Mouse (Mus musculus): ENCODE measurements at regions not wholly inside any gene's neighbourhood (a gene's known extent, or its start where the extent isn't known, plus 50 kb on each side); places are given as distances from the start of the nearest gene placed in this dataset.

- DNase-seq (ENCODE audit: low spot score in 2 of 2) = no peak
Observed at GRCm38 (mm10) chr10:126646587-126646986, 254.6 kb downstream of the Atp23 start.

GRCm38 (mm10) chr10:126641792-126642289 is 259.3 kb downstream of the Atp23 start:
- DNase-seq (ENCODE audit: low spot score in 2 of 2) = no peak

GRCm38 (mm10) chr10:126634731-126635130 is 266.4 kb downstream of the Atp23 start:
- no peak for DNase-seq (ENCODE audit: low spot score in 2 of 2)

- DNase-seq (ENCODE audit: low spot score in 2 of 2) = no peak
Observed at GRCm38 (mm10) chr10:126628057-126628456, 273.1 kb downstream of the Atp23 start.

GRCm38 (mm10) chr10:126625466-126625865 is 275.7 kb downstream of the Atp23 start:
- DNase-seq (ENCODE audit: low spot score in 2 of 2) = no peak

GRCm38 (mm10) chr10:126620802-126621201 is 280.4 kb downstream of the Atp23 start:
- no peak for DNase-seq (ENCODE audit: low spot score in 2 of 2)

GRCm38 (mm10) chr10:126619970-126620369 is 281.2 kb downstream of the Atp23 start:
- DNase-seq (ENCODE audit: low spot score in 2 of 2) = no peak

- no peak for DNase-seq (ENCODE audit: low spot score in 2 of 2)
Observed at GRCm38 (mm10) chr10:126612226-126612625, 288.9 kb downstream of the Atp23 start.

GRCm38 (mm10) chr10:126610506-126610905 is 290.6 kb downstream of the Atp23 start:
- no peak for DNase-seq (ENCODE audit: low spot score in 2 of 2)

GRCm38 (mm10) chr10:126599686-126600085 is 301.5 kb downstream of the Atp23 start:
- DNase-seq (ENCODE audit: low spot score in 2 of 2) = no peak

- no peak for DNase-seq (ENCODE audit: low spot score in 2 of 2)
Observed at GRCm38 (mm10) chr10:126568155-126568554, 333.0 kb downstream of the Atp23 start.

- DNase-seq (ENCODE audit: low spot score in 2 of 2) = no peak
Observed at GRCm38 (mm10) chr10:126565326-126565725, 335.8 kb downstream of the Atp23 start.

- DNase-seq (ENCODE audit: low spot score in 2 of 2) = peak in 1 of 2 experiments; percentile 14
Observed at GRCm38 (mm10) chr10:126555080-126555479, 346.1 kb downstream of the Atp23 start.

GRCm38 (mm10) chr10:126531950-126532349 is 369.2 kb downstream of the Atp23 start:
- DNase-seq (ENCODE audit: low spot score in 2 of 2) = no peak

GRCm38 (mm10) chr10:126531368-126531767 is 369.8 kb downstream of the Atp23 start:
- DNase-seq (ENCODE audit: low spot score in 2 of 2) = no peak

GRCm38 (mm10) chr10:126528801-126529200 is 372.4 kb downstream of the Atp23 start:
- no peak for DNase-seq (ENCODE audit: low spot score in 2 of 2)

GRCm38 (mm10) chr10:126526186-126526585 is 375.0 kb downstream of the Atp23 start:
- DNase-seq (ENCODE audit: low spot score in 2 of 2) = no peak

GRCm38 (mm10) chr10:126521836-126522815 is 379.0 kb downstream of the Atp23 start:
- DNase-seq (ENCODE audit: low spot score in 2 of 2) = no peak

- DNase-seq (ENCODE audit: low spot score in 2 of 2) = no peak
Observed at GRCm38 (mm10) chr10:126520973-126521372, 380.2 kb downstream of the Atp23 start.

- no peak for DNase-seq (ENCODE audit: low spot score in 2 of 2)
Observed at GRCm38 (mm10) chr10:126513185-126513584, 388.0 kb downstream of the Atp23 start.

- DNase-seq (ENCODE audit: low spot score in 2 of 2) = peak; percentile 97
Observed at GRCm38 (mm10) chr10:126511511-126511910, 389.6 kb downstream of the Atp23 start.

- DNase-seq (ENCODE audit: low spot score in 2 of 2) = no peak
Observed at GRCm38 (mm10) chr10:126505988-126506387, 395.2 kb downstream of the Atp23 start.

Measured in right cerebral cortex, postnatal 36 days (tissue).